Mouse (Mus musculus): ENCODE measurements around the gene Rnf34. TPM values are rescaled to one million over a fixed set of nuclear protein-coding genes. Genes with fewer than 3 reads are reported as not detected.

Gene Rnf34
- polyA plus RNA-seq, 1 experiment from 2014 or later = 33.3 TPM

DNA sequence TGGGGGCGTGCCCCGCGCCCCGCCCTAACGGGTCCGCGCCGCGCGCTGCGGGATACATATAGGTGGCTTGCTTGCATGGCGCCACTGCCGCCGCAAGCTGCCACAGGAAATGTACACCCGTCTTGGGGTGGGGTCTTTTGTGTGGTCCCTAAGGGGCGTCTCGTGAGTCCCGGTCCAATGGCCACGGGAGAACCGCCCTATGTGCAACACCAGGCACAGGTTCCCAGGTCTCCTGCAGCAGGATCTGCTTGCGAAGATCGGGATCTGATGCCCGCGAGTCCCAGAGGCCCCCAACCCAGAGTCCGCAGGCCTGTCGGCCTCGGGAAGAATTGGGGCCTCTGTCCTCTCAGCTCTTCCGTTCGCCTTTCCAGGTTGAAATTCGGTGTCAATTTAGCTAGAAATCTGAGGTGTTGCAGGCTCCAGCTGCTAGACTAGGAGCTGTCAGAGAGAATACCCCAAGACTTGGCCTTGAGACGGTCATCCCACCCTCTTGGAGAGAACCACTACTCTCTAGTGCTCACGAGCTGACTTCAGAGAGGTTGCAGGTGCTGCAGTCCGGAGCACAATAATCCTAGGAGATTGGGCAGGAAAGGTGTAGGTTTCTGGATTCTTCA, 50.8 kb downstream of the Rnf34 start:
- WGBS = 3% methylated on average over 33 of the region's 33 CpGs
- no peaks in the 10 kb centered on the region for H3K27me3 ChIP-seq (ENCODE audit: insufficient read depth, low read length)
- no peak for ATAC-seq (replicated peaks; ENCODE audit: low FRiP score, low read depth)

DNA sequence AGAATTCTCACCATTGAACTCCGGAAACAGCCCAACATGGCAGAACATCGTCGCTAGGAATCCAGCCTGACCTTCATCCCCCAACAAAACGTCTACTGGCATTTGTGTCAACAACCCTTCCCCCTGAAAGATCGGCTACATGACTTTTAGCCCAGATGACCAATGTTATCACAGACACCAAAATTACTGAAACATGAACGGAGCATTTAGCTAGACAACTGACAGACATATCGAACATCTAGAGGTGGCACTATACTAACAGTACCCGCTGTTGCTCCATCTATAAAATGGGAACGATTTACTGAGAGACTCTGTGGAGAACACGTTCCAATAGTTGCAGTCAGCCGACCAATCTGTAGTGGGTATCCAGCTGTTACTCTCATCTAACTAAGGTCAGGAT, 51.3 kb downstream of the Rnf34 start:
- Histone ChIP-seq H3K27ac (peak overlapping the region; percentile 93; the same call in 1 of the 2 replicates), H3K9ac (ENCODE audit: low read depth, low read length) (peak overlapping the region; percentile 89; the same call in 1 of the 2 replicates), H3K4me1 (replicated peaks; ENCODE audit: insufficient read depth, low read length) (peaks cover 12% of the 10 kb centered on the region), H3K4me3 (replicated peaks; ENCODE audit: low read depth, low read length) (no peak overlapping the region), H3K27me3 (ENCODE audit: insufficient read depth, low read length) (no peaks in the 10 kb centered on the region), H3K9me3 (replicated peaks; ENCODE audit: low read length) (no peaks in the 10 kb centered on the region), H3K4me2 (ENCODE audit: low read length) (peak overlapping the region; percentile 92; the same call in 1 of the 2 replicates), H3K36me3 (ENCODE audit: insufficient read depth, low read length) (no peaks in the 10 kb centered on the region)
- DNase-seq (ENCODE audit: low spot score) = no peak
- TF ChIP-seq CTCF (IDR thresholded peaks at IDR 0.05; ENCODE audit: low read depth) = no peak
- WGBS = 46% methylated on average over 11 of the region's 11 CpGs
- ATAC-seq (replicated peaks; ENCODE audit: low FRiP score, low read depth) = no peak

More for the DNA sequence above, 50.8 kb downstream of the Rnf34 start:
- Histone ChIP-seq H3K9me3 (replicated peaks; ENCODE audit: low read length) (no peaks in the 10 kb centered on the region), H3K9ac (ENCODE audit: low read depth, low read length) (peak overlapping the region; percentile 89), H3K4me1 (replicated peaks; ENCODE audit: insufficient read depth, low read length) (peaks cover 12% of the 10 kb centered on the region), H3K4me3 (replicated peaks; ENCODE audit: low read depth, low read length) (peak overlapping the region; percentile 85), H3K4me2 (ENCODE audit: low read length) (peak overlapping the region; percentile 92), H3K27ac (peak overlapping the region; percentile 93), H3K36me3 (ENCODE audit: insufficient read depth, low read length) (no peaks in the 10 kb centered on the region)
- no peak for TF ChIP-seq CTCF (IDR thresholded peaks at IDR 0.05; ENCODE audit: low read depth)
- peak; percentile 39 for DNase-seq (ENCODE audit: low spot score)

DNA sequence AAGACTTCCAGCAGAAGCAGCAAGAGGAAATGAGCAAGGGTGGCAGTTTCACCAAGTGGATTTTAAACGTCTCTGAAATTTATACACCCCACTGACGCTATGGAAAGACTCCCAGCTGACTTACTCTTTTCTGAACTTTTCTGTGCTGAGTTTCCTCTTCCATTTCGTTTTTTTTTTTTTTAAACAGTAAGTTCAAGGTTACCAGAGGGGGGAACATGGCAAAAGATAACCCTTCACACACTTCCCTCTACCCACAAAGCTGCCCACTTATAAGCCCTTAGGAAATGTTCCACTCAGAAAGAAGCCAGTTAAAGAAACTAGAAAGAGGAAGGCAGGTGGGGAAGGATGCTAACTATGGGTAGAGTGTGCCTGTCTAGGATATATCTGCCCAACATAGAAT, 51.8 kb downstream of the Rnf34 start:
- DNase-seq (ENCODE audit: low spot score) = no peak
- no peak for ATAC-seq (replicated peaks; ENCODE audit: low FRiP score, low read depth)
- Histone ChIP-seq H3K4me3 (replicated peaks; ENCODE audit: low read depth, low read length) (no peak overlapping the region), H3K36me3 (ENCODE audit: insufficient read depth, low read length) (no peaks in the 10 kb centered on the region), H3K27ac (no peak overlapping the region), H3K27me3 (ENCODE audit: insufficient read depth, low read length) (no peaks in the 10 kb centered on the region), H3K4me1 (replicated peaks; ENCODE audit: insufficient read depth, low read length) (peaks cover 12% of the 10 kb centered on the region), H3K9me3 (replicated peaks; ENCODE audit: low read length) (no peaks in the 10 kb centered on the region), H3K9ac (ENCODE audit: low read depth, low read length) (no peak overlapping the region), H3K4me2 (ENCODE audit: low read length) (no peak overlapping the region)
- 51% methylated on average over 3 of the region's 3 CpGs for WGBS
- no peak for TF ChIP-seq CTCF (IDR thresholded peaks at IDR 0.05; ENCODE audit: low read depth)

DNA sequence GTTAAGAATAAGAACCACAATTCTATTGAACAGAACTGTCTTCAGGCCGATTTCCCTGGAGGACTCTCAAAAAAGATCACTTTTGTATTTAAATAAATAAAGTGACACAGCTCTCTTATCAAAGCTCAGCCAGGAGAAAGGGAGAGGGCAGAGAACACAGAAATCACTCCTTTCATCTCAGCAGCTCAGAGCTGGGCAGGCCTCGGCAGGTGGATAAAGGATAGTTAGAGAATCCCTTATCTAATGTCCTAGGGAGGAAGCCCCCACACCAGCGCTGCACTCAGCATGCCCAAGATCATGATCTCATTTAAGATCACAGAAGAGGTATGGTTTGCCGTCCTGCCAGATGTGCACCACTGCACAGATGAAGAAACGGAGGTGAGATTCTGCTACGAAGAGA, 52.4 kb downstream of the Rnf34 start:
- DNase-seq (ENCODE audit: low spot score) (no peak), ATAC-seq (replicated peaks; ENCODE audit: low FRiP score, low read depth) (no peak)
- WGBS = 71% methylated on average over 6 of the region's 6 CpGs
- no peak for TF ChIP-seq CTCF (IDR thresholded peaks at IDR 0.05; ENCODE audit: low read depth)
- no peak overlapping the region for H3K9ac ChIP-seq (ENCODE audit: low read depth, low read length)
- H3K27ac ChIP-seq = no peak overlapping the region
- peaks cover 12% of the 10 kb centered on the region for H3K4me1 ChIP-seq (replicated peaks; ENCODE audit: insufficient read depth, low read length)
- no peaks in the 10 kb centered on the region for H3K36me3 ChIP-seq (ENCODE audit: insufficient read depth, low read length)
- no peaks in the 10 kb centered on the region for H3K27me3 ChIP-seq (ENCODE audit: insufficient read depth, low read length)
- H3K4me2 ChIP-seq (ENCODE audit: low read length) = no peak overlapping the region
- no peak overlapping the region for H3K4me3 ChIP-seq (replicated peaks; ENCODE audit: low read depth, low read length)
- H3K9me3 ChIP-seq (replicated peaks; ENCODE audit: low read length) = no peaks in the 10 kb centered on the region

DNA sequence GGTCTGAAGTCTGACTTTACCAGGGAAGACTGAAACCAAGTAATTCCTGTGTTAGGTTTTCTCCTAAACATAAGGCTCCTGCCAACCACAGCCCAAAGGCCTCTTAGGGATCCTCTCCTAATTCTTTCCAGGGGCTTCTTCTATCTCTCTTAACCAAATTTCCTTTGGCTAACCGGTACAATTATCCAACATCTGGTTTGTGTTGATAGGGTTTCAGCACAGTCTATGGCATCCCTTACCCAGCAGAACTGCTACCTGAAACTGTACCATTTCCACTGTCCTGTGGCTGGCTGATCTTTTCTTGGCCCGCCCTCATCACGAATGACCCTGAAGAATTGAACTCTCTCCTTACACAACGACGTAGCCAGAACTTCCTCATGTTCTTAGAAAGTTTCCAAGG, 53.3 kb downstream of the Rnf34 start:
- Histone ChIP-seq H3K4me1 (replicated peaks; ENCODE audit: insufficient read depth, low read length) (peaks cover 11% of the 10 kb centered on the region), H3K4me3 (replicated peaks; ENCODE audit: low read depth, low read length) (no peak overlapping the region), H3K36me3 (ENCODE audit: insufficient read depth, low read length) (no peaks in the 10 kb centered on the region), H3K27ac (no peak overlapping the region), H3K9ac (ENCODE audit: low read depth, low read length) (no peak overlapping the region), H3K9me3 (replicated peaks; ENCODE audit: low read length) (no peaks in the 10 kb centered on the region), H3K4me2 (ENCODE audit: low read length) (no peak overlapping the region), H3K27me3 (ENCODE audit: insufficient read depth, low read length) (no peaks in the 10 kb centered on the region)
- 85% methylated on average over 5 of the region's 5 CpGs for WGBS
- ATAC-seq (replicated peaks; ENCODE audit: low FRiP score, low read depth) (no peak), DNase-seq (ENCODE audit: low spot score) (no peak)
- TF ChIP-seq CTCF (IDR thresholded peaks at IDR 0.05; ENCODE audit: low read depth) = no peak

DNA sequence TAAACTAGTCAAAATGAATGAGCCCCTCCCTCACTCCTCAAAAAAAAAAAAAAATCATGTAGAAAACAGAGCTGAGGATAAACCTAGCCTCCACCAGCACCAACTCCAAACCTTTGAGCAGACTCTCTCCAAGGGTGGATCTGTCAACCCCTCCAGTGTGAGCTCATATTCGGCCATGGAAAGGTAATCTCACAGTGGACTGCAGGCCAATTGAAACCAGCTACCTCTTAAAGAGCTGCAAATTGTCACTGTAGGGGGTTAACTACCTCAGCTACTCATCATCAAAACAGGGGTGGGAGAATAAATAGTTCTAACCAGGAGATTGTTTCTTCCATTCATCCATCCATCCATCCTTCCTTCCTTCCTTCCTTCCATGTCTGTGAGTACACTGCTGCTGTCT, 57.3 kb downstream of the Rnf34 start:
- Histone ChIP-seq H3K4me1 (replicated peaks; ENCODE audit: insufficient read depth, low read length) (no peaks in the 10 kb centered on the region), H3K27ac (no peak overlapping the region), H3K27me3 (ENCODE audit: insufficient read depth, low read length) (no peaks in the 10 kb centered on the region), H3K4me3 (replicated peaks; ENCODE audit: low read depth, low read length) (no peak overlapping the region), H3K36me3 (ENCODE audit: insufficient read depth, low read length) (no peaks in the 10 kb centered on the region), H3K9me3 (replicated peaks; ENCODE audit: low read length) (no peaks in the 10 kb centered on the region), H3K4me2 (ENCODE audit: low read length) (no peak overlapping the region), H3K9ac (ENCODE audit: low read depth, low read length) (no peak overlapping the region)
- 80% methylated on average over 1 of the region's 1 CpGs for WGBS
- TF ChIP-seq CTCF (IDR thresholded peaks at IDR 0.05; ENCODE audit: low read depth) = no peak
- no peak for DNase-seq (ENCODE audit: low spot score)
- ATAC-seq (replicated peaks; ENCODE audit: low FRiP score, low read depth) = no peak

DNA sequence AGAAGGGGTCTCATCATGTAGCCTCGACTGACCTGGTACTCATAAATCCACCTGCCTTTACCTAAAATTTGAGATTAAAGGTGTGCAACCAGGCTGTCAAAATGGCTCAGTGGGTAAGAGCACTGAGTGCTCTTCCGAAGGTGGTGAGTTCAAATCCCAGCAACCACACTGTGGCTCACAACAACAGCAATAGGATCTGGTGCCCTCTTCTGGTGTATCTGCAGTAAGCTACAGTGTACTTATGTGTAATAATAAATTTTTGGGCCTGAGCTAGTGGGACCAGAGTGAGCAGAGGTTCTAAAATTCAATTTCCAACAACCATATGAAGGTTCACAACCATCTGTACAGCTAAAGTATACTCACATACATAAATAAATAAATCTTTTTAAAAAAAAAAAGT, 58.2 kb downstream of the Rnf34 start:
- Histone ChIP-seq H3K4me3 (replicated peaks; ENCODE audit: low read depth, low read length) (no peak overlapping the region), H3K27ac (no peak overlapping the region), H3K4me1 (replicated peaks; ENCODE audit: insufficient read depth, low read length) (no peaks in the 10 kb centered on the region), H3K27me3 (ENCODE audit: insufficient read depth, low read length) (no peaks in the 10 kb centered on the region), H3K9ac (ENCODE audit: low read depth, low read length) (no peak overlapping the region), H3K4me2 (ENCODE audit: low read length) (no peak overlapping the region), H3K36me3 (ENCODE audit: insufficient read depth, low read length) (no peaks in the 10 kb centered on the region), H3K9me3 (replicated peaks; ENCODE audit: low read length) (no peaks in the 10 kb centered on the region)
- DNase-seq (ENCODE audit: low spot score) (no peak), ATAC-seq (replicated peaks; ENCODE audit: low FRiP score, low read depth) (no peak)
- TF ChIP-seq CTCF (IDR thresholded peaks at IDR 0.05; ENCODE audit: low read depth) = peak; percentile 30; the same call in 1 of the 2 replicates
- 95% methylated on average over 2 of the region's 2 CpGs for WGBS
